Mouse (Mus musculus): Measurements from ENCODE around the gene Ppp1r1a.
A peak's percentile ranks its signal among the peaks of the same experiment; 100 is the strongest.

Gene Ppp1r1a

DNA sequence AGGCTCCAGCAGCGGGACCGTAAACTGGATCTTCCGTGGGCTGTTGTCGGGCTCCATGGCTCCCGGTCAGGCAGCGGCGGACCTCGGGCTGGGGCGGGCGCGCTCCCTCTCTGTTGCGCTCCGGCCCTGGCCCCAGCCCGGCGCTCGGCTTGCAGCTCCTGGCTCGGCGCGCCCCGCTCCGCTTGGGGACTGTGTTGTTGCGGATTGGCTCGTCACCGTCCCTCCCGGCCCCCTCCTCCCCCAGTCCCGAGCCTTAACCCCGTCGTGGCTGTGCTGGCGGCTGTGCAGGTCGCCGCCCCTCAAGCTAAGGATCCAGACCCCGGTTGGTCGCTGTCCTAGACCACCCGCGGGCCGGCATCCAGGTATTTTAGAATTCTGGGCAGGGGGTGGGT, at the start of gene Ppp1r1a:
TSS of gene Ppp1r1a (minus strand) at position 182 of the 392 bp plus-strand sequence.
- DNase-seq (ENCODE audit: low spot score in 2 of 2), result peak; percentile 38 to 73

DNA sequence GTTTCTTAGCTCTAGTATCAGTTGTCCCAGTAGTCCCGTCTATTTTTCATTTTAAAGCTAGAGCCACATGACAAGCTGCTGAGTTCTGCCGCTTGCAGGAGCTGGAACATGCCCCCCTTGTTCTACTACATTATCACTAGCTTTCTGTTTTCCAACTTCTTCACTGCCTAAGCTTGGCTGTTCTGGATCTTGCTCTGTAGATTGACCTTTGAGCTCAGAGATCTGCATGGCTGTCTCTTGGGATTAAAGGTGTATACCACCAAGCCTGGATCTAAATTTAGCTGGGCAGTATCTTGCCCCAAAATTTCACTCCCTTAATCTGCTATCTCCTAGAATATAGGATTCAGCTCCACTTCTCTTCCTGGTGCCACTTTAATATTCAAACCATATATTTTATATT, 48.1 kb upstream of the Ppp1r1a start:
- DNase-seq (ENCODE audit: low spot score in 2 of 2), result no peak

DNA sequence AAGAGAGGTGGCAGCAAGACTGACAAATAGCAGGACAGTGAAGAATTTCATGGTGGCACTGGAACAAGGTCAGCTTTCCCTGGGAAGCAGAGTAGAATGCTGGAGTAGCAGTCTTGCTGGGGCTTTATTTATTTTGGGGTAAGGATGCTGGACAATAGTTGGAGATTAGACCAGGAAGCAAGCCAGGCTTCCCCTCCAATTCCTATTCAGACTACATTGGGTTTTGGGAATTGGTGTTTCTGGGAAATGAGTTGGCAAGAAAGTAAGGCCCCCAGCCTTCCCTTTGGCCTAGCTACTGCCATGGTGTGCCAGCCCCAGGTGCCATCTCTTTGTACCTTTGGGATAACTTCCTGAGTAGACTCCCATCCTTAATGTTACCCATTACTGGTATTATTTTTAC, 27.2 kb upstream of the Ppp1r1a start, which contains the start of gene Glycam1:
TSS of gene Glycam1 (minus strand) at position 101 of the 400 bp plus-strand sequence.
- DNase-seq (ENCODE audit: low spot score in 2 of 2), result no peak

DNA sequence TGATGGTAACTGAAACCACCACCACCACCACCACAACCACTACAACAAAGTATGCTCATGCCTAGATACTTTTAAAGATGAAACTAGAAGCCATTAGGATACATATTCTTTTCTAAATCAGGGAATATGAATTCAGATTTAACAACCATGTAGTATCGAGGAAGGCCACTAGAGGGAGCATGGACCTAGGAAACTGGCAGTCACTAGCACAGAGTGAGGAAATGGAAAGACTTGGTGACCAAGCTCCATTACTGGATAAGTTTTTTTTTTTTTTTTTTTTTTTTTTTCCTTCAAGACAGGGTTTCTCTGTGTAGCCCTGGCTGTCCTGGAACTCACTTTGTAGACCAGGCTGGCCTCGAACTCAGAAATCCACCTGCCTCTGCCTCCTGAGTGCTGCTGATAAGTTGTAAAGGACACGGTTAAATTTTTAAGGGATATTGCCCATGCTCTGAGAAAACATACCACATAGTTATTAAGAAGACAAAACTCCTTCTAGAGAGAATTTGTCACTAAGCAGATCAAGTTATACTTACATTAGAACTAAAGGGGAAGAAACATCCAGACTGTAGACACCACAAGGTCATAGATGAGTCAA, 14.4 kb upstream of the Ppp1r1a start:
- DNase-seq (ENCODE audit: low spot score in 2 of 2), result no peak

DNA sequence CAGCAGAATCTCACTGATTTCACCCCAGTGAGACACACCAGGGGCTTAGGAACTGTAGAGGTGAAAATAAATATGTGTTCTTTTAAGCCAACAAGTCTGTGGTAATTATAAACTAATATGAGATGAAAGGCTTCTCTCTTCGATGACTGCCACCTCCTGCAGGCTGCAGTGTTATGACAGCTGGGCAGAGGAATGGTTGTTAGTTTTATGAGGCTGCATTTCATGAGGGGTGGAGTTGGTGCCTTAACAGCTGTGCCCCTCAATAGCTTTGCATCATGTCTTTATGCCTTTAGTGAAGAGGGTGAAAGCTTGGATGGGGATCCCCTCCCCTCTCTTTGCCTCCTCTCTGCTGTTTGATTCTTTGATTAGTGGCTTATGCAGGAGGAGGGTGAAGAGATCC, 13.2 kb upstream of the Ppp1r1a start:
- no peak for DNase-seq (ENCODE audit: low spot score in 2 of 2)

DNA sequence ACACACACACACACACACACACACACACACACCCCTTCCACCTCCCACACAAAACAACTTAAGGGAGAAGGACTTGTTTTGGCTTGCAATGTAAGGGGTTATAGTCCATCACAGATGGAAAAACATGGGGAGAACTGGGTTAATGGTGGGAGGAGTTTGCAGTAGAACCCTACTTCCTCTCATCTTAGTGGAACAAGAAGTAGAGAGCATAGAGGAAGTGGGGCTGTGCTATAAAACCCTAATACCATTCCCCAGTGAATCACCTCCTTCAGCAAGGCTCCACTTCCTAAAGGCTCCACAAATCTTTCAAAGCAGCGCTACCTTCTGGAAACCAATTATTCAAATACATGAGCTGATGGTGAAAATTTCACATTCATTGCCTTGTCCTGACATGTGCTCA, 11.7 kb upstream of the Ppp1r1a start:
- DNase-seq (ENCODE audit: low spot score in 2 of 2), result peak in 1 of 2 experiments; percentile 9

DNA sequence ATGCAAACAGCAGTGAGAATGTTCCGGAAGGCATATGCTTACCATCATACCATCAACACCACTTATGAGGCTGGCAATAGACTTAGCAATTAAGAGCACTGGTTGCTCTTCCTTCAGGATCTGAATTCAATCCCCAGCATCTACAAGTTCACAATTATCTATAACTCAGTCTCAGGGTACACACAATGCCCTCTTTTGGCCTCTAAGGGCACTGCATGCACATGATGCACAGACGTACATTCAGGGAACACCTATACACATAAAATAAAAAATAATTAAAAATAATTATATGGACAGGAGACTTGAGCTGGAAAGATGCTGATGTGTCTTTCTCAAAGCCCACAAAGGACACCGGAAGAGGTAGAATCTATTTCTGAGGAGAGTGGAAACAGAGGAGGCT, 10.2 kb upstream of the Ppp1r1a start:
- peak in 1 of 2 experiments; percentile 2 for DNase-seq (ENCODE audit: low spot score in 2 of 2)

DNA sequence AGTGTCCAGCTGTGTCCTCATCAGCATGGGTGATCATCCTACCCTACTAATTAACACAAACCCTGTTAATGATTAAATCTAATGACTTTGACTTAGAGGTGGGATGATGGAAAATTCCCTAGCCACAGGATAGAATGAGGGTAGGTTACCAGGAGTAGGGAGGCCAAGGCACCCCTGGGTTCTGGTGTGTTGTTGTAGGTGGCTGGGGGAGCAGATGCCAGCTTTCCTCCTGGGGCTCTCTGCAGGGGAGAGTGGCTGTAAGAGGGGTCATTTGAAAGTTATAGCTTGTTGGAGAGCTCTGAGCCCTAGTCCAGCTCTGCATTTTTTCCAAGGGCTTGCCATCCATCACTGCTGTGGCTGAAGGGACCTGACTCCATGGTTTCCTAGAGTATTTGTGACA, 4.7 kb upstream of the Ppp1r1a start:
- DNase-seq (ENCODE audit: low spot score in 2 of 2), result peak; percentile 9 to 33

DNA sequence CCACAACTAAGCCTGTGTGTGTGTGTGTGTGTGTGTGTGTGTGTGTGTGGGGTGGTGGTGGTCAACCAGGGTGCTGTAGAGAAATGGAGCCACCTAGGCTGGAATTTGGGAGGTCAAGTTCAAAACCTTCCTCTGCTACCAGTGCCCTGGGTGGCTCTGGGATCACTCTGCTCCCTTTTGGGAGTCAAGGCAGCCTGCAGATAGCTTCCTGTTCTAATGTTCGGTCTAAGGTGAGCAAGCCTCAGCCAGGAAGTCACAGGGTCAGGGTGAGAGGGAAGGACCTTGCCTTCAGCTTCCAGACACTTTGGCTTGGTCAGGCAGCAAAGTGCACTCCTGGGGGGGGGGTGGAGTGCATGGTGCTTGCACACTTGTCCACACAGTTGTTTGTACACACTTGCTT, 2.8 kb upstream of the Ppp1r1a start:
- peak in 1 of 2 experiments; percentile 44 for DNase-seq (ENCODE audit: low spot score in 2 of 2)

DNA sequence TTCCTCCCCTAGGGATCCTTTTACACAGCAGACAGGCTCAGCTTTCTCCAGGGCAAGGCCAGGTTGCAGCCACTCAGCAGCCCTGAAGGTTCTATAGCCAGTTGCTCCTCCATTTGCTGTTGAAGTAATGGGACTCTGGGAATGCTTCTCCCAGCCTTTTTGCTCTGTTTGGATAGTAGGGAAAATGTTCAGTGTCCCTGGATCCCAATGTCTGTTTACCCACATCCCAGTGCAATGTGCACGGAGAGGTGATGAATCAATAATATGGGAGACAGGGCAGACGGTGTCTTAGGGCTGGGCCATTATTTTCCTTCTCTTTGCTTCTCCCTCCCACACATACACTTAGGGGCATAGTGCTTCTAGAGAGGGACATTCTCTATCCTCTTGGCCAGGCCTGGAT, 1.5 kb upstream of the Ppp1r1a start:
- DNase-seq (ENCODE audit: low spot score in 2 of 2), result peak in 1 of 2 experiments; percentile 29

DNA sequence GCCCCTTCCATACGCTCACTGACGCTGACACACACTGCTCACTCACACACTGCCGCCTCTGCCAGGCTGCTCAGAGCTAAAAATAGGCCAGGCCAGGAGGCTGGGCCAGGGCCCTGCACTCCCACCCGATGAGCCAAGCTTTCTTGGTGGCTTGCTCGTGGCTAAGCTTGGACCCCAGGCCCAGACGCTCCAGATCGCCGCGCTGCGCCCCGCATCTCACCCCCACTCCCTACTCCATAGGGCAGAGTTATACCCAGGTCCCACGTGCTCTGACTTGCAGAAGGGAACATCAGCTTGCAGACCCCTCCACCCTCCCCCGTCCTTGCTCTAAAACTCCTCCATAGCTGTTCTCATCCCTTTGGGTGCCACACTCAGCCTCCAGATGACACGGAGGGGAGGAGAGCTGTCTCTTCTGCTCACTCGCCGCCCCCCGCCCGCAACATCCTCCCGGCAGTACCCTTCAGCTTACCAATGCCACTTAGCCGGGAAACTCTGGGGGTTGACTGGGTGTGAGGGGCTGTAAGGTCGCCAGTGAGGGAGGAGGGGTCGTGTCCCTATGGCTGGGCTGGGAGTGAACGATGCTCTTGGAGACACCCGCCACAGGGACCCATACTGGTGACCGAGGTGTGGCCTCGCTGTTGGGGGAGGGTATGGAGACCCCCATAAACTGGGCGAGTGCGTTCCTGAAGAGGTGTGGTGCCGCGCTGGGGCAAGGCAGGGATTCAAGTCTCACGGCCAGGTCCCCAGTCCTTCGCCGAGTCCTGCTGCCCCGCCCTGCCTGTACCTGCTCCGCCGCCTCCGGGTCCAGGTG, 587 bp downstream of the Ppp1r1a start:
- peak in 1 of 2 experiments; percentile 59 for DNase-seq (ENCODE audit: low spot score in 2 of 2)

DNA sequence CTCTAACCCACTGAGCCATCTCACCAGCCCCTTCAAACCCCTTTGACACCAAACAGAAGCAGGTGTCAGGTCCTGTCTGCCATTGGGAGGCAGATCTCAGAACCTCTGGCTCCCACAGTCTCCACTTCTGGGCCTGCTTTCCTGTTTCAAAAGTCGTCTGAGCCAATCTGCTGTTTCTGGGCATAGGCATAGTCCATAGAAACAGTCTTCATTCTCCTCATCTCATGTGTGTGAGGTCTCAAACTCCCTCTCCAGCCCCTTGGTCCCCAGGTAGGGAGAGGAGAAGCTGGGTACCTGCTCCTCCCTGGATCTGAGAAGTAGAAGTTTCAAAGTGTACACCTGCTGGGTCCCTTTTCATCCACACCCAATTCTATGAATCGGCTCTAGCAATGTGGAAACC, 1.3 kb downstream of the Ppp1r1a start:
- no peak for DNase-seq (ENCODE audit: low spot score in 2 of 2)

DNA sequence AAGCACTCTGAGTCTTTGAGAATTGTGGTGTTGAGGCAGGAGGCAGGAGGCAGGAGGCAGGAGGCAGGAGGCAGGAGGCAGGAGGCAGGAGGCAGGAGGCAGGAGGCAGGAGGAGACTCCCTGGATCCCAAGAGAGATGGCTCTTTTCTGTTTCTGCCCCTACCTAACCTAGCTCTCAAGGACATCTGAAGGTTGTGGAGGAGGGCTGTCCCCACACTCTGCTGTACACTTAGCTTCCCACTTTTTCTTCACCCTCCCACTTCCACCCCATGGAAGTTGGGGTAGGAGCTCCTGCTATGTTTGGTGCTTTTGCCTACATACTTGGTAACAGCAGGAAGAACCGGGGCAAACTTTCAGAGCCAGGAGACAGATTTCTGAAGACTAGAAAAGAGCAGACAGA, 2.0 kb downstream of the Ppp1r1a start:
- DNase-seq (ENCODE audit: low spot score in 2 of 2), result no peak

DNA sequence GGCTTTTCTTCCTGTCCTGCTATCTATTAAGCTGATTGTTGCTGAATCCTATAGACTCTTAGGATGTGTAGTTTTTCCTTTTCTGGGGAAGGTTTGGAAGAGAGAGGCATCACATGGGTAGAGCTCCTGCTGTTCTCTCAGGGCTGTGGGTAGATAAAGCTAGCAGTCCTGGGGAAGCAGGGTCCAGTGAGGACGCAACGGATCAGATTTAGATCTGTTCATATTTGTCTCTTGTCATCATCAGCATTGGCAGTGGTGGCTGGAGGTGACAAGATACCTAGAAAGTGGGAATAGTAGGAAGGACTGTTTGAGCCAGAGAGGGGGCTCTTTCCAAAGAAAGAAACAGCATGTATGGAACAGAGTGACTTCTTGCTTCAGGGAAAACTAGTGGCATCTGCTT, 2.8 kb downstream of the Ppp1r1a start:
- no peak for DNase-seq (ENCODE audit: low spot score in 2 of 2)

DNA sequence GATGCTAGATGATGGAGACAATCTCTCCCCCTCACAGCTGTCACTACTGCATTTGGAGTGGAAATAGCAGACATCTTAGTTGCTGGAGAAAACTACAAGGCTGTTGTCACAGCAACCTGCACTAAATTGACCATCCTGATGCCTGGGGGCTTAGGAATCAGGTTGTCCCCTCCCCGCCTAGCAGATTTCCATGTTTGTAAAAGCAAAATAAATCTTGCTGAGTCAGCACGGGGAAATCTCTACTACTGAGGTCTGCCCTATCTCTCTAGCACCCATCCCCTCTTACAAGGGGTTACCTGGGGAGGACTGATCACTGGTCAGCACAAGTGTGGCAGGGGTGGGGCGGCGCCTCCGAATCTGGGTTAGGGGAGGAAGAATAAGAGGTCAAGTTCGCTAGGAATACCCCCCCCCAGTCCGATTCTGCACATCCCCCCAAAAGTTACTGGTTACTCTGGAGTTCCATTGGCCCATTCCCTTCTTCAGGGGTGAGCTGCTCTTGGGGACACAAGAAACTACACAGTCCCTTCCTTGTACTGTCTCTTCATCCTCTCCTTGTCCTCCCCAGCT, 3.7 kb downstream of the Ppp1r1a start:
- DNase-seq (ENCODE audit: low spot score in 2 of 2), result no peak

DNA sequence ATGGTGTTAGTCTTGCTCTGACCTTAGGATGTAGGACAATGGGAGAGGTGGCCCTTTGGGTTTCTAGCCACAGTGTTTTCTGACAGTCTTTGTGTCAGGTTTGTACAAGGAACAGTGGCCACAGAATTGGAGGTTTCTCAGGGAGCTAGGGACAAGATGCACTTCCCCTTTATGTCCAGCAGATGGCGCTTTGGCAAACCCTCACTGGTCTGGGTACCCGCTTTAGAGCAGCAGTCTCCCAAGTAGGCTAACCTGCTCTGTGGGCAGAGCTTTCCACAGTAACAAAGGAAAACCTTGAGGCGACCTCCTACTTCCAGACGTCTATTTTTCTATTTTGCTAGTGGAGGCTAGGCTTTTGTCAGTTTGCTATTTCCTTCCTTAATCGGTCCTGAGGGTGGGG, 7.4 kb downstream of the Ppp1r1a start:
- DNase-seq (ENCODE audit: low spot score in 2 of 2), result no peak

DNA sequence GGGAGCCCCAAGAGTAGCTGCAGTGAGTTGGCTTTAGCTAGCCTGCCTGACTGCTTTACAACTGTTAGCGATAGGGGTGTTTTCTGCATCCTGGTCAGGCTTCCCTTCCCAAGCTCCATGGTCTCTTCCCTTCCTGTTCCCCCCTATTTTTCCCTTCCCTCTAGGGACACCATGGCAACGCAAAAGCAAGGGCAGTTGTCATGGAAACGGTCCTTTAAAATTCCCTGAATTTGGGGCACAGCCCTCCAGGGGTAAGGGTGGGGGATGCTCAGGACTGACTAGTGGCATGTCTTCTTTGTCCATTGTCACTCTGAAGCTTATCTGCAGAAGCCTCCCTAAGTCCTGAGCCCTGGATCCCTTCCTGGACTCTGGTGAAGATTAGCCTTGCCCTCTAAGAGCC, 14.6 kb downstream of the Ppp1r1a start:
- no peak for DNase-seq (ENCODE audit: low spot score in 2 of 2)

DNA sequence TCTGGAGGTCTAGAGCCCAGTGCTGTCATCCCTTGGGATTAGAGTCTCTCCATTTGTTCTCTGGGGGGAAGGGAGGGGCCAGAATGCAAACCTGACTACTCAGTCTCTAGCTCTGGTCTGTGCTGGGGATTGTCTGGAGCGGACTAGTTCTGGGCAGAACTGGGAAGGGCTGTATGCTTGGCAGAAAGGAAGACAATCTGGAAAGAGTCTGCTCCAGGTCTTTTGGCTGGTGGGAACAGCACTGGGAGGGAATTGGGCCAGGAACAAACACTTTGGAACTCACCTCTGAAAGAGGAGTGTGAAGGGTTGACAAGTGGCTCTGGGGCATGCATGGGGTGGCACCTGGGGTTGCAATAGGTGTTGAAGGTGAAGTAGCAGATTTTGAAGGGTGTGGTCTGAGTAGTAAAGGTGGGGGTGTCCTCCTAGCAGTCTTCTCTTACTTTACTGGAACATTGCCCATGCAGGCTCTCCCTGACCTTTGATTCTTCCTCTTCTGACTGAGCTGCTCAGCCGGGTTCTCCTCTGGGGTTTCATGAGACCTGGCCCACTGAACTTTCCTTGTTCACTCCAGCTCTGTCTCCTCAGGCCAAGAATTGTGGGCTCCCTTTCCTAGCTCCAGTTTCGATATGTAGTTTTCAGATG, 15.2 kb downstream of the Ppp1r1a start:
- DNase-seq (ENCODE audit: low spot score in 2 of 2), result no peak

DNA sequence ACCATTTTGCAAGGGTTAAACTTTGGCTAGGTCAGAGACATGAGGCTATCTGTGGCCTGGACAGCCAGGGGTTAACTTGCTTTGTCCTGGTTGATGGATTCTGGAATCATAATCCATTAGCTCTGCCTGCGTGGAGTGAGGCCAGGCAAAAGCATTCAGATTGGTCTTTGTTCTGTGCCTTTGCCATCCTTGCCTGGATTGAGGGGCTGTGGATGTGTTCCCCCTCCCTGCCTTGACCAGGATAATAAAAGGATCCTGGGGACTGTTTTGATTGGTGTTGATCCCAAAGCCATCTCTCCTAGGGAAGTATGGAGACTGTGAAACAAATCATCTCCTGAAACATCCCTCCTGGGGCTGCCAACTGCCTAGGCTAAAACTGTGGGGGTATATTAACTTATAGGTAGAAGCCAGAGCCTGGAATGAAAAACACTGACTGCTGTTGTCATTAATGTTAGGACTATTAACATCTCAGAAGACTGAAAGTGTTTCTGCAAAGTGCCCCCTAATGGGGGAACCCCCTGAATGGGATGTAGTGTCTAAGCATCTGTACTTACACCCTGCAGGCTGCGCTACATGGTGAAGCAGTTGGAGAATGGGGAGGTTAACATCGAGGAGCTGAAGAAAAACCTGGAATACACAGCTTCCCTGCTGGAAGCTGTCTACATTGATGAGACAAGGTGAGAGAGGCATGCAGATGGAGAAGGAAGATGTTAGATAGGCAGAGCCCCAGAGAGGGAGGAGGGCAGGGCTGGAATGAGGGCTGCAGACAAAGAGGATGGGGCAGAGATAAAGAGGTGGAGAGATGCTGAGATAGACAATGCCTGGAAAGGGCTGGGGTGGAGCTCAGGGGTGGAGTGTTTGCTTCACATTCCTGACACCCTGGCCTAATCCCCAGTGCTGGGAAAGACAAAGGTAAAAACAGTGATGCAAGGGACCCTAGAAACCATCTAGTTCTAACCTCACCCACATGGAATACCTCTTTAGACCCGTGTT, 18.1 kb downstream of the Ppp1r1a start:
- DNase-seq (ENCODE audit: low spot score in 2 of 2), result no peak

DNA sequence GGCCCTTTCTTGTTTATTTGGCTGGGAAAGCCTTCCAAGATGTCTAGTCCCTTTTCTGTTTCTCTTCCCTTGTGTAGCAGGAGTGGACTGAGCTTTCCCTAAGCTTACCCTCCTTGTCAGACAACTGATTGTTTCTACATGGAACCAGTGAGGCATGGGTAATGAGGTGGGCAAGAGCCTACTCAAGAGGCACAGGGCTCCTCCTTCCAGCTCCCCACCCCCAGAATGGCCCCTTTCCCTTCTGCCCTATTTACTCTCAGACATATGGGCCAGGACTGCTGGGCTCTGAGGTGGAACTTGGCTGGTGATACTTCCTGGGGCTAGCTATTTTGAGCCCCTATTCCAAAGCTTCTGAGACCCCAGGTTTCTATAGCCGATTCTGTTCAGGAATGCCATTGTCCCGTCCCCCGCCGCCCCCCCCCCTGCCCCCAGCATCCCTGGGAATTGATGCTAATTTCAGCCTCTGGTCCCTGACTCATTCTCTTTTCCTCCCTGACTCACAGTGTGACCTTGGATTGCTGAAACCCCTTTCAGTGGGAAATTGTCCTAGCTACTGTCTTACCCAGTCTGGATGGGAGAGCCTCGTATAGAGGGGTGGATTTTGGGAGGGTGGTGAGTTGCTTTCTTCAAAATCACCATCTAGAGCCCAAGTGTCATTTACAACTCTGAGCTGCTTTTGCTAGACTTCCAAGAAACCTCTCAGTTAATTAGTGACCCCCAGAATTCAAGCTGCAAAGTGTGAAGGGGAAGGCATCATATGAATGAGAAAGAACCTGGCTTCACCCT, 19.0 kb downstream of the Ppp1r1a start:
- DNase-seq (ENCODE audit: low spot score in 2 of 2), result no peak

DNA sequence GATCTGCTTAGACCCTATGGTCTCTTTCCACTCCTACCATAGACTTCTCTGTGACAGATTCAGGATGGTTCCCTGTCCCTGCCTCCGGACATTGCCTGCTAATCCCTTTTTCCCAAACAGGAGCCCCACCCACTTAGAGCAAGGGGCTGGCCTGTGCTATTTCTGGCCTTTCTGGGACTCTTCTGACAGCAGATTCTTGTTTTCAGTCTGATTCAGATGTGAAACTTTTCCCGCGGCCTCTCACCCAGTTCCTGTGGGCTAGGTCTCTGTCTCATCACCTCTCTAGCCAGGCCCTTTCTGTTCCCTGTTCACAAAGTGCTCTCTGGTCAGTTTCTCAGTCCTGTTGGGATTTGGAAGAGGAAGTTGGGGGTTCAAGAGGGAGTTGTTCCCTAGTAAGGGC, 22.9 kb downstream of the Ppp1r1a start:
- no peak for DNase-seq (ENCODE audit: low spot score in 2 of 2)

Data from urinary bladder, postnatal 4 days (tissue).